Mouse (Mus musculus) cortical plate, adult 2 months (tissue): ENCODE measurements around the gene Akap9.

Experiments used
- CTCF ChIP-seq: fragments of 200-500 bp; IDR thresholded peaks from 2 replicates; pipeline ENCODE4 v1.5.1; 2011; ENCODE audit warnings: mild to moderate bottlenecking, control low read depth, low read length; ENCODE audit not compliant: insufficient read depth; ENCODE audit errors: extremely low read depth
- POLR2A ChIP-seq: fragments of 200-500 bp; IDR thresholded peaks from 2 replicates; pipeline ENCODE4 v1.6.1; 2011; ENCODE audit warnings: mild to moderate bottlenecking, low read length, control low read depth; ENCODE audit not compliant: insufficient read depth; ENCODE audit errors: extremely low read depth

DNA sequence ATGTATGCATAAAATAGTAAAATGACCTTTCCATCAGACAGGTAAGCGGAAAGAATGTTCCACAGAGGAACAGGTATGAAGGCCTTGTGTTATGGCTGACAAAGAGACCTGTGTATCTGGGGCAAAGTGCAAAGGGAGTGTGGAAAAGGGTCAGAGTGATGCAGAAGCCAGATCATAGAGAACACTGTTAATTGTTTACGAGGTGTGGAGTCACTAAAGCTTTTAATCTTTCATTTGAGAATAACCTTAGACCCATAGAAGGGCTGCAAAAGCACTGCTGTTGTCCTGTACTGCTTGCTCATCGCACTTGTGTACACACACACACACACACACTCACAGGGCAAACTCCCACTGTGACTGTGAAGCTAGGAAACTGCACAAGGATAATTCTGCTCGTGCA lies 91.5 kb downstream of the Akap9 start:
- TF ChIP-seq POLR2A = no peak
- TF ChIP-seq CTCF = no peak
